Mouse (Mus musculus) urinary bladder, postnatal 10 days (tissue): Measurements from ENCODE around the gene Calcr.
"Not testable (repeated sequence)": the region's sequence is repeated elsewhere in the genome, so short reads cannot be mapped to it uniquely, and the experiment has no call there.

Source experiments
- DNase-seq: peaks from one replicate; pipeline ENCODE4 v3.0.0; 2022; ENCODE audit warnings: low spot score

Calcr gene

GRCm38 (mm10) chr6:3764230-3764764, at the start of gene Calcr:
Gene Calcr, minus strand, starts transcription at chr6:3764714.
- DNase-seq, result no peak

- DNase-seq, result no peak
These were observed 3.0 kb upstream of the Calcr start for GRCm38 (mm10) chr6:3767485-3767884.

GRCm38 (mm10) chr6:3763171-3763967, 1.1 kb downstream of the Calcr start:
- DNase-seq, result no peak

- no peak for DNase-seq
These were observed 12.9 kb downstream of the Calcr start for GRCm38 (mm10) chr6:3751576-3751975.

GRCm38 (mm10) chr6:3749624-3750023, 14.9 kb downstream of the Calcr start:
- DNase-seq, result no peak

- no peak for DNase-seq
These were observed 19.0 kb downstream of the Calcr start for GRCm38 (mm10) chr6:3745546-3745945.

GRCm38 (mm10) chr6:3741996-3742713, 22.4 kb downstream of the Calcr start:
- DNase-seq, result no peak

GRCm38 (mm10) chr6:3741296-3741695, 23.2 kb downstream of the Calcr start:
- no peak for DNase-seq

- no peak for DNase-seq
These were observed 34.2 kb downstream of the Calcr start for GRCm38 (mm10) chr6:3730246-3730867.

GRCm38 (mm10) chr6:3688087-3688642, 76.3 kb downstream of the Calcr start:
- no peak for DNase-seq

- DNase-seq, result not testable (repeated sequence)
These were observed 86.2 kb downstream of the Calcr start for GRCm38 (mm10) chr6:3678286-3678685.

- no peak for DNase-seq
These were observed 86.7 kb downstream of the Calcr start for GRCm38 (mm10) chr6:3677806-3678205.

- not testable (repeated sequence) for DNase-seq
These were observed 92.6 kb downstream of the Calcr start for GRCm38 (mm10) chr6:3671941-3672340.

- DNase-seq, result no peak
These were observed 100.3 kb downstream of the Calcr start for GRCm38 (mm10) chr6:3664147-3664716.

GRCm38 (mm10) chr6:3658405-3658804, 106.1 kb downstream of the Calcr start:
- DNase-seq, result no peak
